Mouse (Mus musculus): ENCODE results near the gene 9930111J21Rik1. TPM values are rescaled to one million over a fixed set of nuclear protein-coding genes. Genes with fewer than 3 reads are reported as not detected.
"Not testable (repeated sequence)": the region's sequence is repeated elsewhere in the genome, so short reads cannot be mapped to it uniquely, and the experiment has no call there.

9930111J21Rik1 gene
- polyA plus RNA-seq, 1 experiment = 6.8 TPM

GRCm38 (mm10) chr11:48918380-48918779, 60.8 kb downstream of the 9930111J21Rik1 start:
- WGBS = 94% methylated on average over 3 of the region's 3 CpGs
- no peak for TF ChIP-seq CTCF (IDR thresholded peaks at IDR 0.05; ENCODE audit: borderline replicate concordance, control insufficient read depth, extremely low read depth, insufficient read depth, low read length, poor library complexity)
- no peak for TF ChIP-seq POLR2A (IDR thresholded peaks at IDR 0.05; ENCODE audit: control insufficient read depth, extremely low read depth, insufficient read depth, low read length, poor library complexity)
- no peaks in the 10 kb centered on the region for H3K27me3 ChIP-seq (ENCODE audit: control insufficient read depth, insufficient read depth, low read length)

GRCm38 (mm10) chr11:48913611-48914010, 65.6 kb downstream of the 9930111J21Rik1 start:
- H3K36me3 ChIP-seq (ENCODE audit: control insufficient read depth, insufficient read depth, low read length) = no peaks in the 10 kb centered on the region

More at GRCm38 (mm10) chr11:48918380-48918779, 60.8 kb downstream of the 9930111J21Rik1 start:
- no peak for DNase-seq
- no peaks in the 10 kb centered on the region for H3K4me1 ChIP-seq (replicated peaks; ENCODE audit: control insufficient read depth, insufficient read depth, low read length)
- no peak overlapping the region for H3K4me3 ChIP-seq (ENCODE audit: control insufficient read depth, insufficient read depth, low read length)
- H3K27ac ChIP-seq (ENCODE audit: control insufficient read depth, insufficient read depth, low read length) = no peak overlapping the region
- H3K36me3 ChIP-seq (ENCODE audit: control insufficient read depth, insufficient read depth, low read length) = no peaks in the 10 kb centered on the region

GRCm38 (mm10) chr11:48908459-48908858, 70.7 kb downstream of the 9930111J21Rik1 start:
- H3K27me3 ChIP-seq (ENCODE audit: control insufficient read depth, insufficient read depth, low read length) = no peaks in the 10 kb centered on the region
- H3K4me3 ChIP-seq (ENCODE audit: control insufficient read depth, insufficient read depth, low read length) = no peak overlapping the region
- no peaks in the 10 kb centered on the region for H3K36me3 ChIP-seq (ENCODE audit: control insufficient read depth, insufficient read depth, low read length)
- H3K27ac ChIP-seq (ENCODE audit: control insufficient read depth, insufficient read depth, low read length) = no peak overlapping the region
- DNase-seq = no peak
- no peak for TF ChIP-seq CTCF (IDR thresholded peaks at IDR 0.05; ENCODE audit: borderline replicate concordance, control insufficient read depth, extremely low read depth, insufficient read depth, low read length, poor library complexity)
- TF ChIP-seq POLR2A (IDR thresholded peaks at IDR 0.05; ENCODE audit: control insufficient read depth, extremely low read depth, insufficient read depth, low read length, poor library complexity) = no peak
- no peaks in the 10 kb centered on the region for H3K4me1 ChIP-seq (replicated peaks; ENCODE audit: control insufficient read depth, insufficient read depth, low read length)
- 57% methylated on average over 1 of the region's 1 CpGs for WGBS

More at GRCm38 (mm10) chr11:48913611-48914010, 65.6 kb downstream of the 9930111J21Rik1 start:
- Histone ChIP-seq H3K27me3 (ENCODE audit: control insufficient read depth, insufficient read depth, low read length) (no peaks in the 10 kb centered on the region), H3K4me3 (ENCODE audit: control insufficient read depth, insufficient read depth, low read length) (no peak overlapping the region), H3K4me1 (replicated peaks; ENCODE audit: control insufficient read depth, insufficient read depth, low read length) (no peaks in the 10 kb centered on the region), H3K27ac (ENCODE audit: control insufficient read depth, insufficient read depth, low read length) (no peak overlapping the region)
- no peak for DNase-seq
- 97% methylated on average over 1 of the region's 1 CpGs for WGBS
- TF ChIP-seq CTCF (IDR thresholded peaks at IDR 0.05; ENCODE audit: borderline replicate concordance, control insufficient read depth, extremely low read depth, insufficient read depth, low read length, poor library complexity) (no peak), POLR2A (IDR thresholded peaks at IDR 0.05; ENCODE audit: control insufficient read depth, extremely low read depth, insufficient read depth, low read length, poor library complexity) (no peak)

GRCm38 (mm10) chr11:48902021-48902420, 77.2 kb downstream of the 9930111J21Rik1 start, which contains the start of gene Gm5431:
Gene Gm5431 (minus strand): TSS chr11:48902214.
- H3K4me3 ChIP-seq (ENCODE audit: control insufficient read depth, insufficient read depth, low read length) = no peak within 1 kb of the TSS
- 58% methylated on average over 2 of the region's 2 CpGs for WGBS
- no peak within 1 kb of the TSS for H3K27ac ChIP-seq (ENCODE audit: control insufficient read depth, insufficient read depth, low read length)
- no peaks in the 10 kb centered on the region for H3K36me3 ChIP-seq (ENCODE audit: control insufficient read depth, insufficient read depth, low read length)
- no peak for DNase-seq
- no peaks in the 10 kb centered on the region for H3K4me1 ChIP-seq (replicated peaks; ENCODE audit: control insufficient read depth, insufficient read depth, low read length)
- TF ChIP-seq POLR2A (IDR thresholded peaks at IDR 0.05; ENCODE audit: control insufficient read depth, extremely low read depth, insufficient read depth, low read length, poor library complexity) (no peak), CTCF (IDR thresholded peaks at IDR 0.05; ENCODE audit: borderline replicate concordance, control insufficient read depth, extremely low read depth, insufficient read depth, low read length, poor library complexity) (no peak)
- H3K27me3 ChIP-seq (ENCODE audit: control insufficient read depth, insufficient read depth, low read length) = no peaks in the 10 kb centered on the region

GRCm38 (mm10) chr11:48901567-48901930, 77.6 kb downstream of the 9930111J21Rik1 start:
- H3K36me3 ChIP-seq (ENCODE audit: control insufficient read depth, insufficient read depth, low read length); H3K27me3 ChIP-seq (ENCODE audit: control insufficient read depth, insufficient read depth, low read length); H3K27ac ChIP-seq (ENCODE audit: control insufficient read depth, insufficient read depth, low read length); H3K4me1 ChIP-seq (replicated peaks; ENCODE audit: control insufficient read depth, insufficient read depth, low read length); H3K4me3 ChIP-seq (ENCODE audit: control insufficient read depth, insufficient read depth, low read length); DNase-seq: not testable (repeated sequence)
- whole genome bisulfite sequencing = 46% methylated on average over 1 of the region's 1 CpGs

GRCm38 (mm10) chr11:48900654-48901566, 78.3 kb downstream of the 9930111J21Rik1 start:
- not testable (repeated sequence) for H3K4me3 ChIP-seq (ENCODE audit: control insufficient read depth, insufficient read depth, low read length); DNase-seq; H3K27me3 ChIP-seq (ENCODE audit: control insufficient read depth, insufficient read depth, low read length); H3K36me3 ChIP-seq (ENCODE audit: control insufficient read depth, insufficient read depth, low read length); H3K4me1 ChIP-seq (replicated peaks; ENCODE audit: control insufficient read depth, insufficient read depth, low read length); H3K27ac ChIP-seq (ENCODE audit: control insufficient read depth, insufficient read depth, low read length)
- 57% methylated on average over 6 of the region's 6 CpGs for WGBS
